Mouse (Mus musculus) cerebellum, adult 8-10 months (tissue): Measurements from ENCODE around the gene Faf1.

Experiments used
- DNase-seq: peaks from one replicate; pipeline ENCODE4 v3.0.0; 2022

The Faf1 gene

DNA sequence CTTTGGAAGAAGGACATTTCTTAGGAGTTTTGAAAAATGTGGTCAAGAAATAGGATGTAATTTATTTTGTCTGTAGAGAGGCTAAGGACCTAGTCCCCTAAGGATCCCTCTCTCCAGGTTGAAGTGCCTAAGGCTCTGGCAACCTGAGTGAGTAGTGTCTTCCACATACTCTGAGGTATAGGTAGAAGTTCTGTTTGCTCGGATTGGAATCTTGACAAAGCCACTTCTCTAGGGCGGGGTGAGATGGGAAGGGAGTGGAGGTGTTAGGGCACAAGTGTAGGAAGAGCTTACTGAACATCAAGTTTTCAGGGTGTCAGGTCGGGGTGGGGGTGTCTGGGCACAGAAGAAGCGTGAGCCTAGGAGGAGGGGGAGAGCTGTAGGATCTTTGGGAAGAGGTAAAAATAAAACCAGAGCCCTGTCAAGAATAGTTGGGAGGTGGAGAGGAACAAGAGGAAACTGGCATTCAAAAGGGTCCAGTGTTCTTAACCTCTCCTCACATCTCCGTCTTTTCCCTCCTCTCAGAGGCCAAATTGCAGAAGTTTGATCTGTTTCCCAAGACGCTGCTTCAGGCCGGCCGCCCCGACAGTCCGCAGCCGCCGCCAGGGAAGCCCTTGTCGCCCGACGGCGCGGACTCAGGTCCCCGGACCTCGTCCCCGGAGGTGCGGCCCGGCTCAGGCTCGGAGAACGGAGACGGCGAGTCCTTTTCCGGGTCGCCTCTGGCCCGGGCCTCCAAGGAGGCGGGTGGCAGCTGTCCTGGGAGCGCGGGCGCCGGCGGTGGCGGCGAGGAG, 304.9 kb downstream of the Faf1 start:
- no peak for DNase-seq

DNA sequence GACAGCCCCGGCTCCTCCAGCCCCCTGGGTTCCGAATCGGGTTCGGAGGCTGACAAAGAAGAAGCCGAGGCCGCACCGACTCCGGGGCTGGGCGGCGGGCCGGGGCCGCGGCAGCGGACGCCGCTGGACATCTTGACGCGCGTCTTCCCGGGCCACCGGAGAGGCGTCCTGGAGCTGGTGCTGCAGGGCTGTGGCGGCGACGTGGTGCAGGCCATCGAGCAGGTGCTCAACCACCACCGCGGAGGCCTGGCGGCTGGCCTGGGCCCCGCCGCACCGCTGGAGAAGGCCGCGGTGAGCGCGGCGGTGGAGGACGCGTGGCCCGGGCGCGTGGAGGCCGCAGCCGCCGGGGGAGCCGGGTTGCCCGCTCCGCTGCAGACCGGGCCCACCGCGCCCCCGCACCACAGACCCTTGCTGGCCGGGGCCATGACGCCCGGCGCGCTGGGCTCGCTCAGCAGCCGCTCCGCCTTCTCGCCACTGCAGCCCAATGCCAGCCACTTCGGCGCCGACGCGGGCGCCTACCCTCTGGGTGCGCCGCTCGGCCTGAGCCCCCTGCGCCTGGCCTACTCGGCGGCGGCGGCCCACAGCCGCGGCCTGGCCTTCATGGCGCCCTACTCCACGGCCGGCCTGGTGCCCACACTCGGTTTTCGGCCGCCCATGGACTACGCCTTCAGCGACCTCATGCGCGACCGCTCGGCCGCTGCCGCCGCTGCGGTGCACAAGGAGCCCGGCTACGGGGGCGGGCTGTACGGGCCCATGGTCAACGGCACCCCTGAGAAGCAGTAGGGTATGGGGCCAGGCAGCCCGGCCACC, 305.7 kb downstream of the Faf1 start:
- no peak for DNase-seq

DNA sequence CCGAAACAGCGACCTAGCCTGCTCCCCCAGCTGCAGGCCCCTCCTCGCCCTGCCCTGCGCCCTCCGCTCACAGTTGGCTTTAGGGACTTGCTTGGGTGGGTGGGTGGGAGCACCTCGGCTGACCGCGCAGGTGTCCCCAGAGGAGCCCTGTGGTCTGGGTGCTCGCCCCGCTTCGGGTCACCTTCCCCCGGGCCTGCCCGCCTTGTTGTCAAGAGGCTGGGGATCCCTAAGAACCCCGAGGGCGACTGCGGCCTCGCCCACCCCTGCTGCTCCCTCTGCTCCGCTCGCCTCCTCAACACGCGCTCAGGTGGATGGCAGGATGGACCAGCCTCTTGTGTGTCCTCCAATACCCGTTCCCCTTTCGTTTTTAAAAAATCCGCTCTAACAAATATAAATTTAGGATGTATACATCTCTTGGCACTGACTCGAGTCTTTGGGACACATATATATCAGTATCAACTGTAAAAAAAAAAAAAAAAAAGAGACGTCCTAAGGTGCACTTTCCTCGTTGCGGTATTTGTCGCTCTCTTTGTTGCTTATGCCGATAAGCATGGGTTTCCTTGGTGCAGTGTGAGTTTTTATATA, 306.4 kb downstream of the Faf1 start:
- DNase-seq: no peak

DNA sequence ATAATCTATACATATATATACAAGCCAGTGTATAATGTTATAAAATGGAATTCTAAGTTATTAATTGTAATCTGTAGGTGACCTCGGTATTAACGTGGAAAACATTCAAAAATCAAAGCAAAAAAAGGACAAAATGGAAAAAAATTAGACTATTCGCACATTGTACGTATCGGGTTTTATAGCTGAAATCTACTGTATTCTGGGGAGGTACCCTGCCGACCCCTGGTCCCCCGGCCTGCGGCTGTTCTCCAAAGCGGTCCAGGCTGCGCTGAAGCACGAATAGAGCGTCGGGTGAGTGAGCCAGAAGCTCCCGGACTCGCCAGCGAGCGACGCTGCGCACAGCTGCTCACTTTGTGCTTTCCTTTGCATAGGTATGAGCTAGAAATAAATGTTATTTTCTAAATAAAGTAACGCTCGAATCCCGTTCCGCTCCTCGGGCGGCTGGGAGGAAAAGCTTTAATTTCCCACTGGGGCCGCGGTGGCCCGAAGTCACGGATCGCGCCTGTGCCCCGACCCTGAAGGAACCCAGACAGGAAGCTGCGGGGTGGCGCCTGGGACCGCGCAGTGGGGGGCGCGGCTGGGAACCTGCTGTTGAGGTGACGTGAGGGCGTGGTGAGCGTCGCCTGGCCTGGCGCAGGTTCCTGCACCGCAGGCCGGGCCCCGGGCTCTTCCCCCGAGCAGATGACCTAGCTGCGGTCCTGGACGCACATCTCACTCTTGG, 307.1 kb downstream of the Faf1 start:
- no peak for DNase-seq

DNA sequence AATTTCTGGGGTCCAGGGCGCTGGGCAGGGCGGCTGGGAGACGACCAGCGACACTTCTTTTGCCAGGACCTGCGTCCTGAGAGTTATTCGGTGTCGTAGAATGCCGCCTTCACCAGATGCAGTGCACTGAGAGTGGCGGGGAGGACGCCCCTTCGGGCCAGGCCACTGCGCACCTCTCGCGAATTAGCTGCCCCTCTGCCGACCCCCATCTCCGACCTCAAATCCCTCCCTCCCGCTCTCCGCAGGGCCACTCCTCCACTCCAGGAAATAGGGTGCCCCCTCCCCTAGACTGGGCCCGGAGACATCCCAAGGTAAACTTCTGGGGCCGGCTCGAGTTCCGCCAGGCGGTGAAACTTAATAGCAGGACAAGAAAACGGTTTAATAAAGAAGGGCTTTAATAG, 307.6 kb downstream of the Faf1 start:
- DNase-seq: no peak

DNA sequence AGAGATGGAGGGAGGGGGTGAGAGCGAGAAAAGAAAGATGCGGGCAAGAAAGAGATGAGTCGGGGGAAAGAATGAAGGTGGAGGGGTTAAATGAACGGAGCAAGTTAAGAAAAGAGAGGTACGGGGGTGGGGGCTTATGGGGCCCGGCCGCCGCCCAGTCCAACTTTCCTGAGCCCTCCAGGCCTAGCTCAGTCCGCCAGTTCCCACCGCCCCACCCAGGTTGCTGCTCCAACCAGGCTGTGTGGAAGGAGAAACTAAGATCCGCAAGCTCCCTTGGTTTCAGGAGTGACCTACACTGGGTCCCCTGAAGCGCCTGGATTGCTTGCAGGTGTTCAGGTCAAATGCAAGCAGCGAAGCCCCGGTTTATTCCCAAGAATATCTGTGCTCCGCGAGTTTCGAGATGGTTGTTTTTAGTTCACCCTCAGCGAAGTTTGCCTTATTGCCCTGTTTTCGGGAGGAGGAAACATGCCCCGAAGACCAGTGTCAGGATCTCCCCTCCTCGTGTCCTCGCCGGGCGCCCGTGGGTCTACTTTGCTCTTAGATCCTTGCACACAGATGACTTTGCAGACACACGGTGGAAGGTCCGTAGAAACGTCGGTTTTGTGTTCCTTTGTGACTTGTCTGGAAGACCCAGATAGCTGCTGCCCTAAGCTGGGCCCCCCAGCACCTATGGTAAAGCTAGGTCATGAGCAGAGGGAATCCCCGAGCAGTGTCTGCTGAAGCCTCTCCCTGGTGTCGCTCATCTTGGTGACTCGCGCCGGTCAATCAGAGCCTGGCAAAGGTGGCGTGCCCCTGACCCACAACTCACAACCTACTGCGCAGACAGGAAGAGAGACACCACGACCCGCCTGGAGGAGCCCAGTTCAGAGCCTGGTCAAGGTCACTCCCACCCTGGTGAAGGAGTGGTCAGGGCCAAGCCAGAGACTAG, 308.4 kb downstream of the Faf1 start:
- DNase-seq: no peak

DNA sequence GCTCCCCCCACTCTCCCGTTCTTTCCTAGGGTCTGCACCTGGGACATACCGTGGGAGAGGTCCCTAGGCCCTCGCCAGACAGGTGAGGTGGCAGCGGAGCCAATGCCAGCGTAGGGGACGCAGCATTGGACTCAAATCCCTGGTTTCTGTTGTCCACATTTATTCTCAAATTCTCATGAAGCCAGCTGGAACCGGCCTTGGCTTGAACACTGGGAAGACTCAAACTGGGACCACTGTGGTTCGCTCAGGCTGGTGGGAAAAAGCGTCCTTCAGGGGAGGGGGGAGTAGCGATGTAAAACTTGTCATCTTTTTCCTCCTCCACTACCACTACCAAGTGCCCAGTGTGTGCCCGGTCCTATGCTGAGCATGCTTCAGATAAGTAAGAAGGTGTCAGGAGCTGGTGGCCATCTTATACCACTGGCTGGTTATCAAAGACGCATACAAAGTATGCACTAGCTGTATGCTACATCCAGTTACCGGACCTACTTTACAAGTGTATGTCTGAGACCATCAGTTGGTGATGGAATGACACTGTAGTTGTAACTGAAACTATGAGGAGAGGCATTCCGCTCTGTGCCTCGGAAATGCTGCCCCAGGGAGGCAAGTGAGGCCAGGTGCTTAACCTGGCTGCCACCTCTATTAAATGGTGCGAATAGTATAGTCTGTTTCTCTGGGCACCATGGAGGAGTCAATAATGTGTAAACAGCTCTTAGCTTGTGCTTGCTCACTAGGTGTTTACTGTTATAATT, 309.2 kb downstream of the Faf1 start:
- no peak for DNase-seq

DNA sequence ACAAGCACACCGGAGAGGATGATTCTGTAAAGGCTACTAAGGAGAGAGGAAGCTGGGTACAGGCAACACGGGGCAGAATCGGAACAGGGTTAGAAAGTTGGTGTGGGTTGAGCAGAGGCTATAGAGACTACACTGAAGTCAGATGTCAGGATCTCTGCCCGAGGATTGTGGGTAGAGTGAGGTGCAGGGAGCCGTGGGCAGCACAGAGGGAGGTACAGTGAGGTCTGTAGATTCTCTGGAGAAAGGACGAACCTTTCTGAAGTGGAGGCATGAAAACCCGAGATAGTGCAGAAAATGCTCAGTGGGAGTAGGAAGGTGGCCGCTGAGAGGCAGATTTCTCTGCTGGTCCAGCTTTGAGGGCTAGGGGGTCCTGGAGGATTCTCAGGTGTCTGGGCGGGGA, 309.9 kb downstream of the Faf1 start:
- no peak for DNase-seq

DNA sequence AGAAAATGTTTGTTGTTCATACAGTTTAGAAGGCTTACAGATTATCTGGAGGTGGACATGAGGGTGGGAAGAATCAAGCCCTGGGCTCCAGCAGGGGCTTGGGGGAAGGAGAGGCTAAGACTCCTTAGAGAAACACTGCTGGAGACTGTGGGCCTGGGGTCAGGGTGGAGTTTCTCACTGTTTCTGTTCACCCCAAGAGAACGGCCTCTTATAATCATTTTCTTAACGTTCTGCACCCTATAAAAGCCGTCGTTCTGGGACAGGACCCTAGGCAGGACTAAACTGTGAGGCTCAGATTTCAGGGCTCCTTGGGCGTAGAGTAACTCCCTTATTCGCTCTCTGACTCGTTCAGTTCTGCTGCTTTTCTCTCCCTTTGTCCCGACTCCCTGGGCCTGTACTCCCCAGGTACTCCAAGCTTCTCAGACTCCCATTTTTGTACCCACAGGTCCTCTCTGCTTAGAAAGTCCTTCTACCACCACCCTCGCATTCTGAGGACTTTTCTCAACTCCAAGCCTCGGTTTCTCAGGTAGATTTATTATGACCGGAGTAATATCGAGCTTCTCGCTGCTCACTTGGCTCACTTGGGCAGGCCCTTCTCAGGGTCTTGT, 310.5 kb downstream of the Faf1 start:
- no peak for DNase-seq

DNA sequence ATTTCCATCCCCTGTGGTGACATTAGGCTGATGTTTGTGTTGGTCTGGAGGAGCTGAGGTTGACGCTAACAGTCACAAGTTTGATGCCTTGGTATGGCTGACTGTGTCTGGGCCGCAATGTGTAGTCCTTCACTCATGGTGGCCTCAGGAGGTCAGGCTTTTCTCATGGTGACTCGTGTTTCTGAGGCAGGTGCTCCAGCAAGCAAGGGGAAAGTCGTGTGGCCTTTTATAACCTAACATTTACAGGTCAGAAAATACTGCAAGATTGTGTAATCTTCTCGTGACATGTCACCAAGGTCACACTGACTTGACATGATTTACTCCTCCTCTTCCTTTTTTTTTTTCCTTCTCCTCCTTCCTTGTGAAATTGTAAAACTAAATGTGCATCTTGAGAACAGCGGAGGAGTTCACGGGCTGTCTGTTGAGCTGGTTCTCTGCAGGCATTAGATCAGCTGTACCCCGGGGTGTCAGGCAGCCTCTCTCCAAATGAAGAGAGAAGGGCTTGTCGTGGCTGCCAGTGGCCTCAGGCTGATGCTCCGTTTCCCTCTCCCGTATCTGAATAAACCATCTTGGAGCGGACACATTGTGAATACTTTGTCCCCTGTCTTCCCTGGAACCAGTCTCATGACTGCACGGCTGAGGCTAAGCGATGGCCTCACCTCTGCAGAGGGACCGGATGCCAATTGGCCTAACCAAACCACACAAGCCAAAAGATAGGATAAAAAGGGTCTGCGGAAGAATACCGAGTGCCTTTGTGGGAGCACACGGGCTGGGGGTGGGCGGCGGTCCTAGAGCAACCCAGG, 311.4 kb downstream of the Faf1 start:
- DNase-seq: no peak

DNA sequence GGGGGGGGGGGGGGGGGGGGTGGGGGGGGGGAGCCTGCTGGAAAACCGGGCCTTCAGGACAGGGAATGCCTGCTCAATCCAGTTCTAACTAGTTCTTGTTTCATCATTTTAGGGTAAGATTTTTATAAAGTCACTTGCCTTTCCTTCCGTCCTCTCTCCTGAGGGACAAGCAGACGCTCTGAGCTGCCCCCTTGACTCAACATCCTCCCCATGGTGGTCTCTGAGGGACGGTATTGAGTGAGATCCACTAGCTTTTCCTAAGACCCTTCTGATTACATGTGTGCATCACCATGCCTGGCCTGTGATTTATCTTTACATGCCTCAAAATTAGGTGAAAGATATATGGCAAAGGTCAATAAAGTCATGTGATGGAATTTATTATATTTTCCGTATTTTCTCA, 312.0 kb downstream of the Faf1 start:
- no peak for DNase-seq

DNA sequence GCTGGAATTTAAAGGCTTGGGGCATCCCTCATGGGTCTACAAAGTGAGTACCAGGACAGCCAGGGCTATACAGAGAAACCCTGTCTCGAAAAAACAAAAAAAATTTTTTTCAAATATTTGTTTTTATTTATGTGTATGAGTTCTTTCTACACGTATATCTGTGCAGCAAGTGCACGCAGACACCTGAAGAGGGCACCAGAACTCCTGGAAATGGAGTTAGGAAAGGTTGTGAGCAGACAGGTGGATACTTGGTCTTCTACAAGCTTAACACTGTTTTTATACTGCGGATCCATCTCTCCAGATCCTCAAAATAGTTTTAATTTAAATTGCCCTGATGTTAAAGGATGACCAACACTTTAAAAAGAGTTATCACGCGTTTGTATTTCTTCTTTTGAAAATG, 312.8 kb downstream of the Faf1 start:
- DNase-seq: no peak

DNA sequence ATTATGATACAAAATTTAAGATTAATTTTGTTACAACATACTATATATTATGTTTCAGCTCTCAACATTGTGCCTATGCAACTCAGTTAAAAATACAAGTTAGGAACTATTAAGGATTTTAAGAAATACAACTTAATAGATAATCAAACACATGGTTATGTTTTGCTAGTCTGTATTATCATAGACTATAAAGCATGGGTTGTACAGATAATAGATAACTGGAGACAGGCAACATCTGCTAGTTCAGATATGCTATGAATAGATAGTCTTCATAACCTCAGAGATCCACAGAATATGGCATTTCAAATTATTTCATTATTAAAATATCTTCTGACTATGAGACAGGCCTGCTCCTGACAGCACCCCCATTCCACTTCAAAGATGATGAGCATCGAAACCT, 329.7 kb downstream of the Faf1 start:
- DNase-seq: no peak
